Mouse (Mus musculus) right cerebral cortex, postnatal 36 days (tissue): Measurements from ENCODE around the gene Me3.
"Not testable (repeated sequence)": the region's sequence is repeated elsewhere in the genome, so short reads cannot be mapped to it uniquely, and the experiment has no call there.

ENCODE experiments used
- DNase-seq, 2 experiments: peaks; one replicate each; pipeline ENCODE4 v3.0.0; 2022; ENCODE audit warnings: low spot score in 2 of 2, mixed read lengths in 1 of 2

The Me3 gene

DNA sequence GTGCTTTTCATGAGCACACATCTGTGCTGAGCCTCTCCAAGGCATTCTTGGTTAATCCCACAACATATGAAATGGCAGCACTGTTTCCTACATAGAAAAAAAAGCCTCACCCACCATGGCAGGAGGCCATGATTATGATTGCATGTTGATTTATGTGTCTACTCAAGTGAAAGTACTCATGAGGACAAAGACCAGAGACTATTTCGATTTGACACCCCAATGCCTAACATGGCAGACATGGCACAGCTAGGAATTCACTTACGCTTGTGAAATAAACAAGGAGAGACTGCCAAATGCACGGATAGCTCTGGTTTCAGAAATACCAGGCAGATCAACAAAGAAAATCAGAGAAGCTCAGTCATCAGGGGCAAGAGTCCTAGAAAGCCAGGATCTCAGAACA, 96.2 kb downstream of the Me3 start:
- no peak for DNase-seq

GRCm38 (mm10) chr7:89730514-89730913, 98.3 kb downstream of the Me3 start:
- no peak for DNase-seq

- DNase-seq, result not testable (repeated sequence)
Observed at GRCm38 (mm10) chr7:89731115-89731514, 98.9 kb downstream of the Me3 start.

GRCm38 (mm10) chr7:89748415-89748814, 116.2 kb downstream of the Me3 start:
- DNase-seq, result no peak

DNA sequence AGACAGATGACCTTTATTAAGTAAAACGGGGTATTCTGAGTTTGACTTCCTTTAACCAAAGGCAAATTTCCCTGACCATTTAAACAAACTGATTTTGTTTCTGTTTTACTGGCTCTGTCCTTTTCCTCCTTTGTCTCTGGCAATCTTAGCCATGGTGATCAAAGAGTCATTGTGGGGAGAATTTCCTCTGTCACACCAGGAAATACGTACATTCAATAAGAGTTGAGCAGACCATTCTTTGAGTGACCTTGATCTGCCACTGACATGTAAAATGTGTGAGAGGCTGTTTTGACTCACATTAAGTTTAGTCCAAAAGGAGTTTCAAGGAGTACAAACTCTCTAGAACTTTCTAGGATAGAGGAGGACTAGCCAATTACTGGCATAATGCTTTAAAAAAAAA, 117.0 kb downstream of the Me3 start:
- DNase-seq, result no peak

DNA sequence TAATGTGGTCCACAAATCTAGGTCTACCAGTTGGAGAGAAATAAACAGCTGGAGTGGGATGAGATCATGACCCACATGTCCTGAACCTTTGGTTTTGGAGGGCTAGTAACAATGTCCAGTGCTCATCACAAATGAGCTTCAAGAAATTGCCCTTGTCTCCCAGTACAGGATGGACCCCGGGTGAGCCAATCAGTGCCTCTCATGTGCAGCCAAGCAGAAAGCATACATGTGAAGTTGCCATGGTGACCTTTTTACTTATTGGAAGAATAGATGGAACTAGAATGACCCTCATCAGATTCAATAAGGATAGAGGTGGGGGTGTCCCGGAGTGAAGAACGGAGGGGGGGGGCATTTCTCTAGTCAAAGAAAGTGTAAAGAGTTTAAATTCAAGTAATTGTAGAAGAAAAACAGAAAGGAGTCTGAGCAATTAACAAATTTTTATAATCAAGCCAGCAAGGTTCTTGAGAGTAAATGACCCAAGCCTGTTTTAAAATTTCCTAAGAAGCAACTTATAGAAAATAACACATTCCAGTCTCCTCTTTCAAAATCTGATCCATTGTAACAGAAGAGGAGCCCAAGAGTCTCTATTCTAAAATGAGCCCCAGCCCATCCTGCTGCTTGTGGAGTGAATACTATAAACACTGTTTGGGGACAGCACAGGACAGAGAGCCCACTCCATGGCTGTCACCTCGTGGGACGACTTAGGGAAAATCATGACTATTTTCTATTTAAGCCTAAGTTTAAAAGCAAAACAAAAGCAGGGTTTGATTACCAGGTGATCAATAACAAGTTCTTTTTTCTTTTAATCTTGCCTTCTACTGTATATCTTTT, 134.7 kb downstream of the Me3 start:
- no peak for DNase-seq

GRCm38 (mm10) chr7:89769106-89769896, 137.1 kb downstream of the Me3 start:
- no peak for DNase-seq

- DNase-seq, result no peak
Observed at GRCm38 (mm10) chr7:89770021-89770420, 137.8 kb downstream of the Me3 start.

- DNase-seq, result no peak
Observed at GRCm38 (mm10) chr7:89772906-89773305, 140.7 kb downstream of the Me3 start.

DNA sequence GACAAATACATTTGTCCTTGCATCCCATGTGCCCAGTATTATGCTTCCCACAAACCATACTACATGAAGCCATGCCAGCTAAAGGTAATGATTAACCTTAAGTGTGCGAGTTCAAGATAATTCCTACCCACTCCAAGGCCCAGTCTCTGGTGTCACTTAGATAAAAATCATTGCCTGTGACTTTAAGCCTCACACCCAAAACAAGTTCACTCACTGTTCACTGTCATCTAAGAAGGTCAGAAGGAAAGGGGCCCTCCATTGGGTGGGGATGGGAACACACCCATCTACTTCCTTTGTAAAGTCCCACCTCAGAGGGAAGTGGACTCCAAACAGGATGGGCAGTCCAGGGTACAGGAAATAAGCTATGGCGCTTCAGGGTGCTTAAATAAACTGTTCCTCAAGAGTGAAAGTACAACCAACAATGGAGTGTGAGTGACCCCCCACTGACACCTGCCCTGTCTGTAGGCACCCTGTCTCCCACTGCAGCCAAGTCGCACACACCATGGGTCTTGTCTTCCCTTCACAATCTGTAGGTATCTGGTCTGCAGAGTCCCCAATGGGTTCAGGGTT, 141.2 kb downstream of the Me3 start:
- no peak for DNase-seq

- DNase-seq, result no peak
Observed at GRCm38 (mm10) chr7:89773926-89774325, 141.7 kb downstream of the Me3 start.

DNA sequence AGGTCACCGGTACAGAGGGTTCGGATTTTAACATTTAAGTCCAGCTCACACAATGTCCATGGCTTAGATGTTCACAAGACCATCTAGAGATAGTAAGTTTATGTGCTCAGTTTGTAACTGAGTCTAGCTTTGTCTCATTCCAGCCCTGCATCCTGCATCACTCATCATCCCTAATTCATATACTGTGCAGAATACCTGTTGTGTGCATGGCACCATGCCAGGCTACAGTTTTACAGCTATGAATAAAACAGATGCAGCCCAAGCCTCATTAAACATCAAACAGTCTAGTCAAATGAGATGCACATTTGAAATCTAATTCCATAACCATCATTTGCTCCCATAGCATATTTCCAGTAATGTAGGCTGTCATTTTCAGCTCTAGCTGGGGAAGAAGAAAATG, 143.7 kb downstream of the Me3 start:
- no peak for DNase-seq

GRCm38 (mm10) chr7:89781391-89781790, 149.2 kb downstream of the Me3 start:
- DNase-seq, result no peak

DNA sequence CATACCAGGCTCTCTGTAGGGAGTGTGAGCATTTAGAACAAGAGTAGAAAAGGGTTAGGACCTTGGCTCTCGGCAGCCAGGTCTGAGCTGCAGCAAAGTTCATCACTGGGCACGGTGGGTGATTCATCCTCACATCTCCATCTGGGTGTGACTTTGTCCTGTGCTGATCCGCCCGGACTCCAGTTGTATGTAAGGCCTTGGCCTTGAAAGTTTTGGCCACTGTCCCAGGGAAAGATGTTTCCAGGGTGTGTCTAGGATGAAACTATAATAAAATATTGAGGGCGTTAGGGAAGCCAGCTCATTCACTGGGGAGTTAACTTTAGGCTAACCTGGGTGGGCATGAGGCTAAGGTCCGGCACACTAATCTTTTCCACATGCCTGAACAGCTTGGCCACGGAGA, 155.5 kb downstream of the Me3 start:
- no peak for DNase-seq

DNA sequence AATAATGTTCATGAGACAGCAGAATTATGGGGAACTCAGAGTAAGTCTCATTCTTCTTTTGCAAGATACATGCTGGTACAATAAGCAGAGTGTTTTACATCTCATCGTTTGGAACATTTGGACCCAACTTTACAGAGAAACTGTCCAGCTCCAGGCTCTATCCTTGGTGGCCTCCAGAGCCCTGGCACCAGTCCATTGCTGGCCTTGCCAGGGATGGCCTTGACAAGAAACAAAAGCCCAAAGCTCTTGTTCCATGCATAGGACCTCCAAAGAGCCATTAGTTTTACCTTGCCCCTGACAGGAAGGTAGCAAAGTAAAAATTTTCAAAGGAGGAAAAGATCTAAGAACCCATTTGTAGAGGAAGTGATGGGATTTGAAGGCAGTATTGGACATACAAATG, 160.4 kb downstream of the Me3 start:
- DNase-seq, result no peak

GRCm38 (mm10) chr7:89795366-89795765, 163.2 kb downstream of the Me3 start:
- DNase-seq, result no peak

DNA sequence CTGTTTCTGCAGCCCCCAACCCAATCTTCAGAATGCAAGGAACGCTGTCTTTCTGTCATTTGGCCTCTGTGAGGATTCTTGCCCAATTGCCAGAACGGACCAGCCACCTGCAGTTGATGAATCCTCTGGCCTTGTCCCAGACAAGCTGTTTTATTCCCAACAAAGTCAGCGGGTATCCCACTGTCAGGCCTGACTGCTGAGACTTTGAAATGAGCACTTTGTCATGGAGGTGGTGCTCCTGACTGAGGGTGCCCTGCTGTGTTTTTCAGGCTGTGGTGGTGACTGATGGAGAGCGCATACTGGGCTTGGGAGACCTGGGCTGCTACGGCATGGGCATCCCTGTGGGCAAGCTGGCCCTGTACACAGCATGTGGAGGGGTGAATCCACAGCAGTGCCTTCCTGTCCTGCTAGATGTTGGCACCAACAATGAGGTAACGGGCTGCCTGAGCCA, 164.2 kb downstream of the Me3 start:
- no peak for DNase-seq

DNA sequence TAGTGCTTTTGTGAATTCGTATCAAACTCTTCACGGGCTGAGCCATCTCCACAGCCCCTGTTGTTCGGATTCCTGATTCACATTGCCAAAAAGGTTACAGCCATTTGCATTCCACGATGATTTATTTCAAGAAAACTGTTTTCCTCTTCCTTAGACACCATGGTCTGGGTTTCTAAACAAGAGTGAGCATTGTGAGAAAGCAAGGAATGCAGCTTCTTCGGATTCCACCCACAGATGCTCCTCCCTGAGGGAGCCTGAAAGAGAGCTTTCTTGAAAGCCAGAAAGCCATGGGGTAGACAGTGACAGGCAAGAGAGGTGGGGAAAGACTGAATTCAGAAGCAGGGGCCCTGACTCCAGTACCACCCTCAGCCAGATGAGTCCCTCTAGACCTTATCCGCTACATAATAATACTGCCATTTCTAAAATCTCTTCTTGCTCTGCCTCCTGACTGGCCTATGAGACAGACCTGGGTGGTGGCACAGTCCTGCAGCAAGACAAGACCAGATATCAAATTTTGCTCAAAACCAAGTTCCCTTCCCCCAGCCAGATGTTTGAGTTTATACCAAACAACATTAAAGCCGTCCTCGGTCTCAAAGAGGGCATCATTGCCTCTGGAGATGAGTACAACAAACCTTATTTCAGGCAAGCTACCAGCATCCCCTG, 166.3 kb downstream of the Me3 start:
- DNase-seq, result no peak

GRCm38 (mm10) chr7:89802447-89802846, 170.3 kb downstream of the Me3 start:
- DNase-seq, result no peak

GRCm38 (mm10) chr7:89803966-89804365, 171.8 kb downstream of the Me3 start:
- no peak for DNase-seq

DNA sequence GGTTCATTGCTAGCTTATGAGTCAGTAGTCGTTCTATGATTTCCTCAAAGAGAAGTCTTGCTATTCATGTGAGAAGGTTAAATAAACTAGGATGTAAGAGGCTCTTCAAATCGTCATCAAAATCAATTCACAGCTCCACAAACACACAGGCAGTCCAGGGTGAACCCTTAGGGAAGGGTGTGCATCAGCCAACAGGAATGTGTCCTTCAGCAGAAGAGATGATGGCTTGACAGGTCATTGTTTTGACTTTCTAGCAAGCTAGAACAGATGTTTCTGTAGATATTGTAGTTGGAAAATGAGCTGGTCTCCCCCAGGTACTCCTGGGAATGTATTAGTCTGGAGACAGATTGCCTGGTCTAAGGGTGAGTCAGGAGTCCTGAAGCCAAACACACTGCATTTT, 177.2 kb downstream of the Me3 start:
- DNase-seq, result no peak

- no peak for DNase-seq
Observed at GRCm38 (mm10) chr7:89828436-89829065, 196.4 kb downstream of the Me3 start.
